23 mouse cellular contexts compared by ENCODE assay signal in the genomic region with DNA sequence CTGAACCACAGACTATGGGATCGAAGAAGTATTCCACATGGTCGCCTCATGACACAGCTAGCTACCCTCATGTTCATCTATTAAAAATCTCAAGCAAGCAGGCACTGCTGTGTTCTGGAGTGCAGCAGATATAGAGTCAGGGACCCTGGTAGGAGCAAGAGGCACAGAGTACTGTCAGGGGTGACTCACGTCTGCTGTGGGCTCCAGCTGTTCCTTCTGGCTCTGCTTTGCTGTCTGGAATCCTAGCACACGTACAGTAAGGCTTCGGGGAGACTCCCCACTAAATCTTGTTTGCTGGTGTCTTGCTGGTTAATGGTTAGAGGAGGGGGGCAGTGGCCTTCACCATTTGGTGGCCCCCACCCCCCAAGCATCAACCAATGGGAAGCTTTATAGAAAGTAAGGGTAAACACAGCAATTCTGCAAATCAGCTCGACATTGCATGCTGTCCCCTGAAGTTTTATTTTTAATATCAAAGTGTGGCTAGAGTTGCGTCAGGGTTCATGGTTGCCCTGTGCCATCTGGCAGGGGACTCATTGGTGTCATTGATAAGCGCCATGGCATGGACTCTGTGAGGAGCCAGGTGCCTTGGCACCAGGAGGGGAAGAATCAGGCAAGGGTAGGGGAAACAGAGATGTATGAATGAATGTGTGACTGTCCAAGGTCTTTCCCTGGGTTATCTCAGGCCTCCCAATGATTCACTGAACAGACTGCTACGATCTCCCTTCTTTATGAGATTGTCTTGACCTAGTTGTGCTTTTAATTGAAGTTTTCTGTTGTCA. TPM values are rescaled to one million over a fixed set of nuclear protein-coding genes. Genes with fewer than 3 reads are reported as not detected.
A peak's percentile ranks its signal among the peaks of the same experiment; 100 is the strongest.
DNase-seq lines count a peak whose midpoint lies in the region; ATAC-seq and TF ChIP-seq lines count a peak whose summit lies in the region.
"Had no signal": no experiment of that assay in that cellular context is flagged by ENCODE, and none has a peak within 500 bp of the region (broad histone marks: within the 10 kb centered on the region; RNA-seq: fewer than 3 reads in every experiment).

TSS of gene Serpina6 (minus strand) at position 365 of the 779 bp plus-strand sequence.

- DNase-seq in adrenal gland, adult (ENCODE audit: inconsistent age in 2 of 2, low spot score in 1 of 2), result peak; percentile 74 to 76
- no peak for DNase-seq in adrenal gland, adult 18-20 months (ENCODE audit: low spot score in 2 of 2)
- no peak for DNase-seq in intestine, embryonic 14.5 days (ENCODE audit: low spot score)
- DNase-seq in adrenal gland, postnatal 10 days, result no peak
- no peak for DNase-seq in liver, embryonic 13.5 days
- DNase-seq in testis, postnatal 10 days (ENCODE audit: low spot score), result no peak
- no peak for DNase-seq in spleen, adult 18-20 months
- DNase-seq: cerebellum, adult 2 months; gastrocnemius, postnatal 25 days; kidney, postnatal 36 days; layer of hippocampus, postnatal 36 days; left cerebral cortex, postnatal 4 days; thymus, postnatal 14 days had no signal

- ATAC-seq in intestine, embryonic 14.5 days (replicated peaks; ENCODE audit: low FRiP score, low TSS enrichment, low read depth), result no peak
- no peak for ATAC-seq in intestine, postnatal 0 days
- peak; percentile 53 for ATAC-seq in liver, embryonic 13.5 days (ENCODE audit: low read depth)
- ATAC-seq: hindbrain, embryonic 16.5 days; midbrain, embryonic 16.5 days had no signal

- no peaks in the 10 kb centered on the region for H3K36me3 ChIP-seq in intestine, embryonic 14.5 days (ENCODE audit: control insufficient read depth, insufficient read depth, low read length)
- no peaks in the 10 kb centered on the region for H3K36me3 ChIP-seq in intestine, postnatal 0 days (ENCODE audit: control insufficient read depth, insufficient read depth)
- no peaks in the 10 kb centered on the region for H3K36me3 ChIP-seq in liver, embryonic 13.5 days
- H3K36me3 ChIP-seq: embryonic facial prominence, embryonic 13.5 days; lung, embryonic 15.5 days had no signal

- H3K9me3 ChIP-seq in intestine, embryonic 14.5 days (ENCODE audit: control insufficient read depth, low read length), result no peaks in the 10 kb centered on the region
- H3K9me3 ChIP-seq in intestine, postnatal 0 days (ENCODE audit: control insufficient read depth), result no peaks in the 10 kb centered on the region
- no peaks in the 10 kb centered on the region for H3K9me3 ChIP-seq in liver, embryonic 13.5 days (replicated peaks)
- H3K9me3 ChIP-seq: embryonic facial prominence, embryonic 13.5 days; lung, embryonic 15.5 days had no signal

- H3K4me2 ChIP-seq in intestine, embryonic 14.5 days (ENCODE audit: low read length), result no peak within 1 kb of the TSS
- no peak within 1 kb of the TSS for H3K4me2 ChIP-seq in intestine, postnatal 0 days (replicated peaks; ENCODE audit: low read depth)
- H3K4me2 ChIP-seq in liver, embryonic 13.5 days, result peak within 1 kb of the TSS; percentile 48
- H3K4me2 ChIP-seq: embryonic facial prominence, embryonic 13.5 days; lung, embryonic 15.5 days had no signal

- H3K27me3 ChIP-seq in intestine, embryonic 14.5 days (replicated peaks; ENCODE audit: control insufficient read depth, insufficient read depth, low read length), result no peaks in the 10 kb centered on the region
- no peaks in the 10 kb centered on the region for H3K27me3 ChIP-seq in intestine, postnatal 0 days (replicated peaks; ENCODE audit: control insufficient read depth, insufficient read depth, low read length)
- no peaks in the 10 kb centered on the region for H3K27me3 ChIP-seq in liver, embryonic 13.5 days
- H3K27me3 ChIP-seq: embryonic facial prominence, embryonic 13.5 days; lung, embryonic 15.5 days had no signal

- H3K9ac ChIP-seq in intestine, embryonic 14.5 days (ENCODE audit: low read length), result no peak within 1 kb of the TSS
- no peak within 1 kb of the TSS for H3K9ac ChIP-seq in intestine, postnatal 0 days (ENCODE audit: low read depth, low read length)
- H3K9ac ChIP-seq in liver, embryonic 13.5 days, result peak within 1 kb of the TSS; percentile 52
- H3K9ac ChIP-seq: embryonic facial prominence, embryonic 13.5 days; lung, embryonic 15.5 days had no signal

- TF ChIP-seq CTCF in intestine, postnatal 0 days (IDR thresholded peaks at IDR 0.05; ENCODE audit: low read depth), result no peak

- no peak within 1 kb of the TSS for H3K27ac ChIP-seq in intestine, embryonic 14.5 days (ENCODE audit: low read depth)
- H3K27ac ChIP-seq in intestine, postnatal 0 days (ENCODE audit: low read depth, low read length), result no peak within 1 kb of the TSS
- peak within 1 kb of the TSS; percentile 73 for H3K27ac ChIP-seq in liver, embryonic 13.5 days
- H3K27ac ChIP-seq: embryonic facial prominence, embryonic 13.5 days; lung, embryonic 15.5 days had no signal

- 70% methylated on average over 9 of the region's 9 CpGs for WGBS in intestine, embryonic 14.5 days
- 69% methylated on average over 9 of the region's 9 CpGs for WGBS in intestine, postnatal 0 days
- 50% methylated on average over 9 of the region's 9 CpGs for WGBS in liver, embryonic 13.5 days (ENCODE audit: insufficient replicate concordance)

- H3K4me3 ChIP-seq in intestine, embryonic 14.5 days (ENCODE audit: low read depth, low read length), result no peak within 1 kb of the TSS
- H3K4me3 ChIP-seq in intestine, postnatal 0 days (ENCODE audit: low read depth, low read length), result no peak within 1 kb of the TSS
- peak within 1 kb of the TSS; percentile 47 for H3K4me3 ChIP-seq in liver, embryonic 13.5 days (replicated peaks)
- H3K4me3 ChIP-seq: embryonic facial prominence, embryonic 13.5 days; lung, embryonic 15.5 days had no signal

- H3K4me1 ChIP-seq in intestine, embryonic 14.5 days (replicated peaks; ENCODE audit: control insufficient read depth, insufficient read depth, low read length), result no peaks in the 10 kb centered on the region
- no peaks in the 10 kb centered on the region for H3K4me1 ChIP-seq in intestine, postnatal 0 days (replicated peaks; ENCODE audit: control insufficient read depth, insufficient read depth, low read length)
- peaks cover 3% of the 10 kb centered on the region; the same call in 1 of the 2 replicates for H3K4me1 ChIP-seq in liver, embryonic 13.5 days (replicated peaks)
- H3K4me1 ChIP-seq: embryonic facial prominence, embryonic 13.5 days had no signal

RNA-seq across cellular contexts. Expression of gene Serpina6, which starts in this region (rescaled TPM):
- total RNA-seq in adrenal gland, adult 18-20 months (2021), result 1 to 10 TPM in 1 of 2 experiments, under 1 TPM in 1; 0.73 to 7.0 TPM
- polyA plus RNA-seq in intestine, embryonic 14.5 days (2014; fragmentation: Nextera tagmentation; extraction: Ambion mirVana), result 0.90 and 75.1 TPM in 2 replicates
- 0.21 TPM in 1 of 2 replicates, not detected in the other for polyA plus RNA-seq in intestine, postnatal 0 days (2015; fragmentation: Nextera tagmentation; extraction: Ambion mirVana)
- 10 to 100 TPM; 12.2 to 21.7 TPM for total RNA-seq in adrenal gland, postnatal 10 days (2021)
- 1,289 and 1,494 TPM in 2 replicates for polyA plus RNA-seq in liver, embryonic 13.5 days (2015; fragmentation: Nextera tagmentation; extraction: Ambion mirVana)
- total RNA-seq: CH12.LX; common myeloid progenitor, adult 5-6 weeks; gastrocnemius, postnatal 25 days; layer of hippocampus, postnatal 36 days; left cerebral cortex, postnatal 4 days; megakaryocyte, adult 5-6 weeks had no signal
- polyA plus RNA-seq: cerebellum, adult 2 months; embryonic facial prominence, embryonic 13.5 days; forebrain, embryonic 11.5 days; heart, postnatal 0 days; hindbrain, embryonic 16.5 days; midbrain, embryonic 16.5 days had no signal

Comparison
In these comparisons a context has a peak if more than half of its experiments do, and no peak if none do; other contexts are left out.
1. DNase-seq: peak in adrenal gland, adult (2 of 2); none in adrenal gland, adult 18-20 months (0 of 2), intestine, embryonic 14.5 days (single experiment), adrenal gland, postnatal 10 days (single experiment), liver, embryonic 13.5 days (single experiment), testis, postnatal 10 days (single experiment) and spleen, adult 18-20 months (0 of 2).